Mouse (Mus musculus) urinary bladder, postnatal 4 days (tissue): ENCODE data around the gene Pip5k1a.
"Not testable (repeated sequence)": the region's sequence is repeated elsewhere in the genome, so short reads cannot be mapped to it uniquely, and the experiment has no call there.

Source experiments
- DNase-seq, 2 experiments: peaks; one replicate each; pipeline ENCODE4 v3.0.0; 2021 to 2022; ENCODE audit warnings: low spot score in 2 of 2

Pip5k1a gene

DNA sequence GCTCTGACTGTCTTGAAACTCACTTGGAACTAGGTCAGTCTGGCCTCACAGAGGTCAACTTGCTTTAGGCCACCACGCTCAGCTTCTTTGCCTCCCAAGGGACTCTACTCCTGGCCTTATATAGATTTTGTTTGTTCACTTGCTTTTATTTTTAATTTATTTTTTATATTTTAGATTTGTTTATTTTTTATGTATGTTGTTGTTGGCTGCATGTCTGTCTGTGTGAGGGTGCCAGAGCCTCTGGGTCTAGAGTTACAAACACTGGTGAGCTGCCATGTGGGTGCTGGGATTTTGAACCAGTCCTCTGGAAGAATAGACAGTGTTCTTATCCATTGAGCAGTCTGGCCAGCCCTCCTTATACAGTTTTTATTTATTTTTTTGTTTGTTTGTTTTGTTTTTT, 6.0 kb upstream of the Pip5k1a start:
- DNase-seq, result no peak

DNA sequence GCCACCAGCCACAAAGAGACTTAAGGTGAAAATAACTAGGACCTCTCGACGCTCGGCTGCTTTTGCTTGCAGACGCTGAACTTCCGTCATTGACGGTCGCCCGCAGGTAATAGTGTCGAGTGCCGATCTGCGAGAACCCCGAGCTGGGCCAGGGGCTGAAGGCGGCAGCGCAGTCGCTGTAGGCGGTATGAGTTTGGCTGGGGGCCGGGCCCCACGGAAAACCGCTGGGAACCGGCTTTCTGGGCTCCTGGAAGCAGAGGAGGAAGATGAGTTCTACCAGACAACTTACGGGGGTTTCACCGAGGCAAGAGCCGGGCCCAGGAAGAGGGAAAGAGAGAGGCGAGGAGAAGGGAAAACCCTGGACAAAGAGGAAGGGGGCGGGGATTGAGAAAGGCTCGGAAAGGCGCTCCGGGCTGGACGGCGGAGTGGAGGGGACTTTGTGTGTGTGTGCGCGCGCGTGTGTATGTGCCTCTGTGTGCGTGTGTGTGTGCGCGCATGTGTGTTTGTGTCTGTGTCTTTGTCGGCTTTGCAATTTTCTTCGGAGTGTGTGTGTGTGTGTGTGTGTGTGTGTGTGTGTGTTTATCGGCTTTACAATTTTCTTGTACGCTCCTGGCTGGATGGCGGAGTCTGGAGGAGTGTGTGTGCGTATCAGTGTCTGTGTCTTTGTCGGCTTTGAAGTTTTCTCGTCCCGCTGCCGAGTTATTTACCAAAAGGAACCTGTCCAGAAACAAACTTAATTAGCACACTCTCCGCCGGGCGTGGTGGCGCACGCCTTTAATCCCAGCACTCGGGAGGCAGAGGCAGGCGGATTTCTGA, 4.4 kb upstream of the Pip5k1a start, which contains the start of gene Vps72:
Vps72 (plus strand) TSS at position 112 of the 816 bp plus-strand sequence.
- DNase-seq, result peak; percentile 84 to 87

- no peak for DNase-seq
These were observed 1.2 kb upstream of the Pip5k1a start for GRCm38 (mm10) chr3:95107898-95108297.

- not testable (repeated sequence) for DNase-seq
These were observed 578 bp upstream of the Pip5k1a start for GRCm38 (mm10) chr3:95107308-95107707.

DNA sequence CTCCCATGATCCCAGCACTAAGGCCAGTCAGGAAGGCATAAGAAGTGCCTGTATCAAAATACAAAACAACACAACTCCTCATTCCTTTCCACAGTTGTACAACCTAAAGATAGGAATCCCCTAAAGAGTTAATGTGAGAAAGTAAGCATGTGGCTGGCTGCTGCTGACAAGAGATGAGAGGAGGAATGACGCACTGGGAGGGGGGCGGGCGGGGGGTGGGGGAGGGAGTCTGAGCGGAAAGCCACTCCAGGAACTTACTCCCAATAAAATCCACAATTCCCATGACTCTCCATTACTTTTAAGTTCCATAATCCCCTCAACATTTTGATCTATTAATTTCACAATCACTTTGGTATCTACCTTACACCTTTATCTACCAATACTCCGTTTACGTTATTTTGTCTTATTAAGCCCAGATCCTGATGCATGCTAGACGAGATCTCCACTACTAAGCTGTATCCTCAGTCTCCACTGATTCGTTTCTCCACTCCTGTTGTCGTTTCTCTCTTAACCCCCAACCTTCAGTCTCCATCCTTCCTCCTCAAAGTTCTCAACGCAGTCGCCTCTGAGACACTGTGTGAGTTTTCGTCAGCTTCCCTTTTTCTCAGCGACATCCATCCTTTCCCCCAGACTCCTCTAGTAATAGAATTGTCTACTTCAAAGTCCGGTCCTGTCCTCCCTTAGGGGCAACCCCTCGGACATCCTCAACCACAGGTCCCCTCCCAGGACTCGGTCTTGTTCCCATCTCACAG, 968 bp downstream of the Pip5k1a start:
- DNase-seq, result no peak

DNA sequence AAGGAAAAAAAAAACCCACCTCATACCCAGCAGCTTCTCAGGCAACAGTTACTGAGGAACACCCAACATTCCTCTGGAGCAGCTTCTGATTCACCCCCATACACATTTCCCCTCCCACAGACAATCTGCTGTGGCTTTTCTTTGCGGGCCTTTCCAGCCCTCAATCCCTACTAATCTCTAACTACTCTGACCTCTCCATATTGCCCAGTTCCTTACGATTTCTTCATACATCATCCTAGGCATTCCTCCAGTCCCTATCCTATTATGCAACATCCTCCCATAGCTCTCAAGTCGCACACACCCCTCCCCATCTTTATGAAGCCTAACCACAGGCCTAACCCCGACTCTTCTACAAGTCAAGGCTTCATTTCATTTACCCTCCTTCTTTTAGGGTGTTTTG, 1.6 kb downstream of the Pip5k1a start:
- DNase-seq, result no peak

DNA sequence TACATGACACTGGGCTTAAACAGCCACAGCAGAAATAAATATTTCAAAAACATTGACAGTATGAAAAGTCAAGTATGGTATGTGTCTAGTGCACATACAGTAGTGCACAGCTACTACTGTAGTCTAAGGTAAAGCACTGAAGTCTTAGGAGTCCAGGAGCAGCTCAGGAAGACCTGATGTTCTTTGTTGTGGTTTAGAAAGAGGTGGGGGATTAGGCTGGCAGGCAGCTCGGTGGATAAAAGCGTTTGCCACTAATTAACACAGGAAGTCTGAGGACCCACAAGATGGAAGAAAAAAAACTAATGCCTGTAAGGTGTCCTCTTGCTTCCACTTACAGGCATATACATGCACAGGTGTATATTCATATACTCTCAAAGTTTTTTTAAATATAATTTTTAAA, 5.9 kb downstream of the Pip5k1a start:
- no peak for DNase-seq

- no peak for DNase-seq
These were observed 18.7 kb downstream of the Pip5k1a start for GRCm38 (mm10) chr3:95088071-95088470.

- DNase-seq, result no peak
These were observed 35.1 kb downstream of the Pip5k1a start for GRCm38 (mm10) chr3:95071606-95072005.

DNA sequence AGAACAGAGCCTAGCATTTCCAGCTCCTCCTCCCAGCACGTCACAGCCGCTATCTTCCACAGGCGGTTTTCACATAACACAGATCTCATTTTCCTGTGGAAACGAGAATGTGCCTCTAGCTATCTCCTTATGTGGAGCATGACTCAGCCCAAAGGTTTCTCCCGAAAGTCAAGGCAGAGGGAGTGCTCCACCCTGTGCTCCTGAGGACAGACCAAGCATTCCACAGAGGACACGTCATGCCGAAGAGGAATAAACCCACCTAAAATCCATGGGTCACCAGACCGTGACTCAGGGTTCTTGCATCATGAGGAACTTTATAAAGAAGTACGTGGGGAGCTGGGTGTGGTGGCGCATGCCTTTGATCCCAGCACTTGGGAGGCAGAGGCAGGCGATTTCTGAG, 40.2 kb downstream of the Pip5k1a start:
- no peak for DNase-seq

- no peak for DNase-seq
These were observed 40.6 kb downstream of the Pip5k1a start for GRCm38 (mm10) chr3:95066095-95066494.

DNA sequence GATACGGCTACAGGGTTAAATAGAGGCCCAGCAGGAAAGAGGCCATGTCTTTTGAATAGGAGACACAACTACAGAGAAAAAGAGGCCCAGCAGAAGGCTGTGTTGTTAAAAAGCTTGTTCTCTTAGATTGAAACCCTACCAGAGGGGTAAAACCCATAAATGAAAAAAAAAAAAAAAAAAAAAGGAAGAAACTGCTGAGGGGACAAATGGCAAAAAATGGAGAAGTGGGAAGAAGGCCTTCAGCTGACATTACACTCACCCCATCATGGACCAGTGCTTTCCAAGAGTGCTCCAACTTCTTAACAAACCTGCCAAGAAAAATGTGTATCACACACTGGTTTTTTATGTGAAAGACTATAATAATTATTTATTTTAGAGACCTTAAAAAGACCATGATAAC, 41.2 kb downstream of the Pip5k1a start:
- no peak for DNase-seq

GRCm38 (mm10) chr3:95063741-95064140, 43.0 kb downstream of the Pip5k1a start:
- no peak for DNase-seq

GRCm38 (mm10) chr3:95058078-95058477, 48.7 kb downstream of the Pip5k1a start:
- DNase-seq, result no peak

GRCm38 (mm10) chr3:95056275-95056674, 50.5 kb downstream of the Pip5k1a start:
- no peak for DNase-seq

DNA sequence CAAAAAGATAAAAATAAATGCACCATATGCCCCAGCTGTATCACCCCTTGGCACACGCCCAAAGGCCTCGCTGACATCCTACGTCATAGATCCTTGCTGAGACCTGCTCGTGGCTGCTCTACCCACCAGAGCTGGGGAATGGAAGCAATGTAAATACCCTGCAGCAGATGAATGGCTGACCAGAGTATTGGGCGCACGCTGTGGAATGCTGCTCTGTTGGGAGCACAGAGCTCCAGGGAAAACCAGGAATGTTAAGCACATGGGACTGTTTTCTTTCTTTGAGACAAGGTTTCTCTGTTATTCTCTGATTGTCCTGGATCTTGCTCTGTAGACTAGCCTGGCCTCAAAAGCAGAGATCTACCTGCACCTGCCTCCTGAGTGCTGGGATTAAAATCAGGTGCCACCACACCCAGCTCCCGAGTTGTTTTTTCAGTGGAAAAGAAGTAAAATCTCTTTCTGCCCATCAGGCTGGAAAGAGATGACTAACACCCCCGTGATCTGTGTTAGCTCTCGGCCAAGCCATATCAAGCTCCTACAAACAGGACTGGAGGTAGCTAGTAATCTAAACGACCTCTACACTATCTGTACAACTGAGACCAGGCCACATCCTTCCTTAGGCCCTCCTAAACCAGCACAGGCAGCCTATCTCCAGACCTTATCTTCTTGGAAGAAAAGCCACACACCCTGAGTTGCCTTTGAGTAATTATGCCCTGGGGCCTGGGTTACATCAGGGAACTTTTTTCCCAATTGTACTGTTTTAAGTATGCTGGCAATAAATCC, 52.1 kb downstream of the Pip5k1a start:
- DNase-seq, result no peak

DNA sequence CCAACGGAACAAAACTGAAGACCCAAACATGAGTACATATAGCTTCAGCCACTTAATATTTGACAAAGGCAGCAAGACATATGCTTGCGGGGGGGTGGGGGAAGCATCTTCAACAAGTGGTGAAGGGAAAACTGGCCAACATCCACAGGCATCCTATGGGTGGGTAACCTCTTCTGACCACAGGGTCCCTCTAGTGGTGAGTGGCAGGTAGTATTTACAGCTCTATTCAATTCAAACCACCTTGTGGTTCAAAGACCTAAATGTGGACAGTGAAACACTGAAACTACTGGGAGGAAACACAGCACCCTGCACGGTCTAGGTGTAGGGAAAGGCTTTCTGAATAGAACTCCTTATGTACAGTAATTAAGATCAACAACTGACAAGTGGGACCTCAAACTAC, 53.0 kb downstream of the Pip5k1a start:
- no peak for DNase-seq

DNA sequence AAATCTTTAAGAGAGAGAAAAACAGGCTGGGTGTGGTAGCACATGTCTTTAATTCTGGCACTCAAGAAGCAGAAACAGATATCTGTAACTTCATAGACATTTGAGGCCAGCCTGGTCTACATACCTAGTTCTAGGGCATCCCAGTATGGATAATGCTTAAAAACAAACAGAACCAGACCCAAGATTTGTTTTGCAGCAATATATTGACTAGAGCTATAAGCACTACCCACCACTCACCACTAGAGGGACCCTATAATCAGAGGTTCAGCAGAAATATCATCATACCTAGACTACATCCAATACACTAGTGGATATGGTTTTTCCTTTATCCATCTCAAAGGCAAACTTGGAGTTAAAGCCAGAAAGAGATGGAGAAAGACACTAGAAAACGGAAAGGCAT, 53.8 kb downstream of the Pip5k1a start:
- no peak for DNase-seq

GRCm38 (mm10) chr3:95047914-95048313, 58.8 kb downstream of the Pip5k1a start:
- no peak for DNase-seq

- no peak for DNase-seq
These were observed 60.2 kb downstream of the Pip5k1a start for GRCm38 (mm10) chr3:95046462-95047057.

DNA sequence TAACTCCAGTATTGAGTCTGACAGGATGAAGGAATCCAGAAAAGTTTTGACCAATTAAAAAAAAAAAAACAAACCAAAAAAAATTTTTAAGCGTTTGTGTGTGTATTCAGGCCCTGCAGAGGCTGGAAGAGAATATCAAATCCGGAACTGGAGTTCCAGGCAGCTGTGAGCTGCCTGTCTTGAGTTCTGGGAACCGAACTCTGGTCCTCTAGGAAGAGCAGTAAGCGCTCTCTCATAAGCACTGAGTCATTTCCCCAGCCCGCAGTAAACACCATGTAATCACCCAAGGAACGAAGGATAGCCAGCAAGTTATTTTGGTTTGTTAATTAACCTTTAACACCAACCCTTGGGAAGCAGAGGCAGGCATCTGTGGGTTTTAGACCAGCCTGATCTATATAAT, 63.5 kb downstream of the Pip5k1a start:
- DNase-seq, result no peak

- no peak for DNase-seq
These were observed 63.9 kb downstream of the Pip5k1a start for GRCm38 (mm10) chr3:95042838-95043229.
